Mouse (Mus musculus): ENCODE measurements around the gene Gnai3. TPM values are rescaled to one million over a fixed set of nuclear protein-coding genes. Genes with fewer than 3 reads are reported as not detected.

Gene Gnai3
- polyA plus RNA-seq, 2 experiments = 89.8 to 166 TPM

DNA sequence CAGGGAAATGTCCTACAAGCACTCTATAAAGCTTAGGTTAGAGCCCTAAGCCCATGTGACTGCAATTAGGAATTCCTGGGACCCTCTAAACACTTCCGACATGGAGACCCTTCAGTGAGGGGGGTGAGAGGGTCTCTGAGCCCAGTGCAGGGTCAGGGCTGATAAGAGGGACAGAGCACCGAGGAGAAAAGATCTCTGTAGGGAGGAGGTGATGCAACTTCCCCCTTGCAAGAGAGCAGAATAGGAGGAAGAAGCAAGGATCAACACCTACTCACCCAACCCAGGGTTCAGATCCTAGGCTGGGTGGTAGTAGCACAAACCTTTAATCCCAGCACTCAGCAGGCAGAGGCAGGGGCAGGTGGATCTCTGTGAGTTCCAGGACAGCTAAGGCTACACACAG is 62.8 kb downstream of the Gnai3 start:
- H3K9ac ChIP-seq (ENCODE audit: low read depth, low read length, severe bottlenecking) = no peak overlapping the region
- H3K27me3 ChIP-seq (ENCODE audit: control insufficient read depth, insufficient read depth, low read length) = no peaks in the 10 kb centered on the region
- H3K9me3 ChIP-seq (ENCODE audit: control insufficient read depth, low read length) = no peaks in the 10 kb centered on the region
- no peak overlapping the region for H3K27ac ChIP-seq (replicated peaks; ENCODE audit: low read depth, low read length)
- H3K4me2 ChIP-seq (replicated peaks; ENCODE audit: low read depth, low read length, severe bottlenecking) = no peak overlapping the region
- TF ChIP-seq POLR2A (IDR thresholded peaks at IDR 0.05; ENCODE audit: borderline replicate concordance, extremely low read depth, insufficient read depth, insufficient read length) = no peak
- peaks cover 25% of the 10 kb centered on the region for H3K36me3 ChIP-seq (ENCODE audit: control insufficient read depth, insufficient read depth, low read length)
- DNase-seq (ENCODE audit: low spot score) = no peak
- H3K4me1 ChIP-seq (ENCODE audit: control insufficient read depth, insufficient read depth, low read length) = peaks cover 38% of the 10 kb centered on the region
- no peak overlapping the region for H3K4me3 ChIP-seq (replicated peaks; ENCODE audit: low read length)
- no peak for ATAC-seq (ENCODE audit: low FRiP score, low read depth)
- 32% methylated on average over 2 of the region's 2 CpGs for WGBS

DNA sequence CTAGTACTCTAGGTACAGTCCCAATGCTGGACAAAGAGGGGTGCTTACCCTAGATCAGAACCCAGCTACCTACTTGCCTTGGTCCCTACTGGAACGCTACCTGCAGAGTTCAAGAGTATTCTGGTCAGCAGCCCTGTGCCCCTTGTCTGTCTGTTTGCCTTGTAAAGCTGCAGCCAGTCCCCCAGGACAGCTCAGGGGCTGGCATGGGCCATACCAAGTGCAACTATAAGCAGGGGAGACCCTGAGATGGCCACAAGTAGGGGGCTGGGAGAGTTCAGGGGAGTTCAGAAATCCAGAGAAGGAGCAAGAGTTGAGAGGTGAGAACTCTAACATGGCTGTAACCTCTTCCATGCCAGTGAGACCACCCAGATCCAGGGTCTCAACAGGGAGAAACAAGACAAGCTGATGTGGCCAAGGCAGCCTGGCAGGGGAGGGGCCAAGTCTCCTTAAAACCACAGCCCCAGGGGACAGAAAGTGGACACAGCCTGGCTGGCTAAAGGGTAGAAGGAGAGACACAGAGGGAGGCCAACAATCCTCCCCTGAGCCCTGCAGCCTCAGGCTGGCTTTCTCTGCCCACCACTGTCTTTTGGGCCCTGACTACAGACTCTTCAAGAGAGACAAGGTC is 63.6 kb downstream of the Gnai3 start:
- Histone ChIP-seq H3K9ac (ENCODE audit: low read depth, low read length, severe bottlenecking) (peak overlapping the region; percentile 34; the same call in 1 of the 2 replicates), H3K9me3 (ENCODE audit: control insufficient read depth, low read length) (no peaks in the 10 kb centered on the region), H3K36me3 (ENCODE audit: control insufficient read depth, insufficient read depth, low read length) (peaks cover 32% of the 10 kb centered on the region), H3K4me2 (replicated peaks; ENCODE audit: low read depth, low read length, severe bottlenecking) (0 out of 2 replicates have a peak overlapping the region, but pooled peaks have one; percentile 5), H3K27ac (replicated peaks; ENCODE audit: low read depth, low read length) (0 out of 2 replicates have a peak overlapping the region, but pooled peaks have one; percentile 41), H3K4me1 (ENCODE audit: control insufficient read depth, insufficient read depth, low read length) (peaks cover 36% of the 10 kb centered on the region), H3K4me3 (replicated peaks; ENCODE audit: low read length) (no peak overlapping the region), H3K27me3 (ENCODE audit: control insufficient read depth, insufficient read depth, low read length) (no peaks in the 10 kb centered on the region)
- 50% methylated on average over 1 of the region's 1 CpGs for WGBS
- no peak for DNase-seq (ENCODE audit: low spot score)
- ATAC-seq (ENCODE audit: low FRiP score, low read depth) = no peak
- no peak for TF ChIP-seq POLR2A (IDR thresholded peaks at IDR 0.05; ENCODE audit: borderline replicate concordance, extremely low read depth, insufficient read depth, insufficient read length)

DNA sequence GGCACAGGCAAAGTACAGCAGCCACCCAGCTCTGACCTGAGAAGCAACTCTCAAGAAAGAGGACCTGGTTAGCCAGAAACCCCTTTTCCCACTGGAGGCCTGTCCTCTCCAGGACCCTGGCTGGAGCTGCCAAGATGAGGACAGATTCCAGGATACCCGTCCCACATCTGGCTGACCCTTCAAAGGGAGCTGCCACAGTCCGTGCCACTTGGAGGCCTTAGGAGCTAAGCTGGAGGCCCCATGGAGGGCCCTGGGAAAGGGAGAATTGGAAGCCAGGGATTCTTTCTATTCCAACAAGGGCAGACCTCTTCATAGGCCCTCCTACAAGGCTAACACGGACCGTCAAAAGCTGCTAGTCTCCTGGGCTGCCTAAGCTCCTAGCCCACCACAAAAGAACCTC is 64.3 kb downstream of the Gnai3 start:
- Histone ChIP-seq H3K27ac (replicated peaks; ENCODE audit: low read depth, low read length) (peak overlapping the region; percentile 41; the same call in 1 of the 2 replicates), H3K4me2 (replicated peaks; ENCODE audit: low read depth, low read length, severe bottlenecking) (no peak overlapping the region), H3K4me1 (ENCODE audit: control insufficient read depth, insufficient read depth, low read length) (peaks cover 30% of the 10 kb centered on the region), H3K27me3 (ENCODE audit: control insufficient read depth, insufficient read depth, low read length) (no peaks in the 10 kb centered on the region), H3K36me3 (ENCODE audit: control insufficient read depth, insufficient read depth, low read length) (peaks cover 38% of the 10 kb centered on the region), H3K9ac (ENCODE audit: low read depth, low read length, severe bottlenecking) (no peak overlapping the region), H3K4me3 (replicated peaks; ENCODE audit: low read length) (no peak overlapping the region), H3K9me3 (ENCODE audit: control insufficient read depth, low read length) (no peaks in the 10 kb centered on the region)
- TF ChIP-seq POLR2A (IDR thresholded peaks at IDR 0.05; ENCODE audit: borderline replicate concordance, extremely low read depth, insufficient read depth, insufficient read length) = no peak
- 72% methylated on average over 4 of the region's 4 CpGs for WGBS
- DNase-seq (ENCODE audit: low spot score) (no peak), ATAC-seq (ENCODE audit: low FRiP score, low read depth) (no peak)

DNA sequence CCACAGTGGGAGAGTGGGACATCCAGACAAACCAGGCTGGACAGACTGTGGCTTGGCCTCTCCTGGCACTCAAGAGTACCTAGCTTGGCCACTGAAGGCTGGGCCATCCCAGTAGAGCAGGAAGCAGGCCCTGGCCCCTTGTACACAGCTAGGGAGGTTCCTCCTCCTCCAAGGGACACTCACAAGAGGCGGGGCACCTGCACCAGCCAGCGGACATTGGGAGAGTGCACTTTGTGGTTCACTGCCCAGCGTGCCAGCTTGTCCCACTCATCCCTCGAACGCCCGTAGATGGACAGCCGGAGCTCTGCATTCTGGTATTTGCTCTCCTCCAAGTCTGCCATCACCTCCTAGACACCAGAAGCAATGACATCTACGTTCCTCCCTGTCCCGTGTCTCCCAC is 69.1 kb downstream of the Gnai3 start:
- Histone ChIP-seq H3K9me3 (ENCODE audit: control insufficient read depth, low read length) (no peaks in the 10 kb centered on the region), H3K4me2 (replicated peaks; ENCODE audit: low read depth, low read length, severe bottlenecking) (no peak overlapping the region), H3K9ac (ENCODE audit: low read depth, low read length, severe bottlenecking) (no peak overlapping the region), H3K27me3 (ENCODE audit: control insufficient read depth, insufficient read depth, low read length) (no peaks in the 10 kb centered on the region), H3K4me3 (replicated peaks; ENCODE audit: low read length) (no peak overlapping the region), H3K27ac (replicated peaks; ENCODE audit: low read depth, low read length) (no peak overlapping the region), H3K4me1 (ENCODE audit: control insufficient read depth, insufficient read depth, low read length) (peaks cover 2% of the 10 kb centered on the region; the same call in 1 of the 2 replicates), H3K36me3 (ENCODE audit: control insufficient read depth, insufficient read depth, low read length) (peaks cover 75% of the 10 kb centered on the region)
- ATAC-seq (ENCODE audit: low FRiP score, low read depth) (no peak), DNase-seq (ENCODE audit: low spot score) (no peak)
- TF ChIP-seq POLR2A (IDR thresholded peaks at IDR 0.05; ENCODE audit: borderline replicate concordance, extremely low read depth, insufficient read depth, insufficient read length) = no peak
- 92% methylated on average over 8 of the region's 9 CpGs for WGBS

DNA sequence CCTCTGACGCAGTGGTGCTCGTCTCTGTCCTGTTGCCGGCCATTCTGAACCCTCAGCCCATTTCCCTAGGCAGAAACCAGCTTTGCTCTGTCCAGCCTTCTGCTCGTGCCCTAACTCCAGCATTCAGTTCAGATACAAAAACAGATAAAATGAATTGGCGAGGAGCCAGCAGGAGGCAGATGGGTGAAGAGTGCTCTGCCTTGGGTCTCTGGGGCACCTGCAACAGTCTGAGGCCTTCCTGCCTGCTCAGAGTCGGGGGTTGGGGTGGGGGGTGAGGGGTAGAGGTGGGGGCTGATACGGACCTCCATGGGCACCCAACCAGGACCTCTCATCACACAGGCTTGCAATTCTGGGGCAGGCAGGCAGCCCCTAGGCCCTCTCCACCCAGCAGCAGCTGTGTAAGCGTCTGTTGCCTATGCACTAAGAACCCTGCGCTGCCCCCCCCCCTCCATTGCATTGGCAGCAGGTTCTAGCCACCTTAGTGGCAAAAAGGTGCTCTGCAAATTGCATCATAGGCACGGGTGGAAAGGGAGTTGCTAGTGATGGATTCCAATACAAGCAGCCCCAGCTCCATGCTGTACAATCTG is 72.9 kb downstream of the Gnai3 start:
- Histone ChIP-seq H3K9ac (ENCODE audit: low read depth, low read length, severe bottlenecking) (no peak overlapping the region), H3K4me2 (replicated peaks; ENCODE audit: low read depth, low read length, severe bottlenecking) (no peak overlapping the region), H3K27me3 (ENCODE audit: control insufficient read depth, insufficient read depth, low read length) (no peaks in the 10 kb centered on the region), H3K4me3 (replicated peaks; ENCODE audit: low read length) (no peak overlapping the region), H3K27ac (replicated peaks; ENCODE audit: low read depth, low read length) (no peak overlapping the region), H3K4me1 (ENCODE audit: control insufficient read depth, insufficient read depth, low read length) (no peaks in the 10 kb centered on the region), H3K36me3 (ENCODE audit: control insufficient read depth, insufficient read depth, low read length) (peaks cover 52% of the 10 kb centered on the region), H3K9me3 (ENCODE audit: control insufficient read depth, low read length) (no peaks in the 10 kb centered on the region)
- DNase-seq (ENCODE audit: low spot score) (no peak), ATAC-seq (ENCODE audit: low FRiP score, low read depth) (no peak)
- 75% methylated on average over 10 of the region's 10 CpGs for WGBS
- no peak for TF ChIP-seq POLR2A (IDR thresholded peaks at IDR 0.05; ENCODE audit: borderline replicate concordance, extremely low read depth, insufficient read depth, insufficient read length)

Measured in limb, embryonic 14.5 days (tissue).